Mouse (Mus musculus) kidney, postnatal 0 days (tissue): ENCODE data around the gene Tuba1c. TPM values are rescaled to one million over a fixed set of nuclear protein-coding genes. Genes with fewer than 3 reads are reported as not detected.
A peak's percentile ranks its signal among the peaks of the same experiment; 100 is the strongest.

Experiments
- ATAC-seq: fragments of 200-750 bp; cut with Nextera tagmentation; replicated peaks from 2 replicates; pipeline ENCODE4 v1.8.0; 2017; ENCODE audit warnings: low read depth, moderate number of reproducible peaks, moderate TSS enrichment, moderate library complexity; ENCODE audit not compliant: low FRiP score
- DNase-seq: peaks from one replicate; pipeline ENCODE4 v3.0.0-alpha.2; 2016; ENCODE audit warnings: low spot score
- H3K27ac ChIP-seq: fragments of 300-500 bp; sonication (generic); 2 replicates; pipeline ENCODE4 v1.5.1; 2014; ENCODE audit warnings: mild to moderate bottlenecking
- H3K27me3 ChIP-seq: fragments of 300-500 bp; sonication (generic); 2 replicates; pipeline ENCODE4 v1.6.1; 2014; ENCODE audit warnings: low read length, mixed read lengths; ENCODE audit not compliant: insufficient read depth
- H3K36me3 ChIP-seq: fragments of 300-500 bp; sonication (generic); 2 replicates; pipeline ENCODE4 v1.6.1; 2014; ENCODE audit warnings: low read length, mixed read lengths; ENCODE audit not compliant: insufficient read depth
- H3K4me1 ChIP-seq: fragments of 300-500 bp; sonication (generic); replicated peaks from 2 replicates; pipeline ENCODE4 v1.6.1; 2014; ENCODE audit warnings: antibody characterized with exemption, low read length, mixed read lengths; ENCODE audit not compliant: insufficient read depth
- H3K4me2 ChIP-seq: fragments of 300-500 bp; sonication (generic); 2 replicates; pipeline ENCODE4 v1.6.1; 2014; ENCODE audit warnings: mild to moderate bottlenecking, low read length, moderate library complexity, mixed read lengths
- H3K4me3 ChIP-seq: fragments of 300-500 bp; sonication (generic); replicated peaks from 2 replicates; pipeline ENCODE4 v1.5.1; 2014; ENCODE audit warnings: low read depth, low read length
- H3K9ac ChIP-seq: fragments of 300-500 bp; sonication (generic); 2 replicates; pipeline ENCODE4 v1.6.1; 2014; ENCODE audit warnings: low read depth, low read length
- H3K9me3 ChIP-seq: fragments of 300-500 bp; sonication (generic); replicated peaks from 2 replicates; pipeline ENCODE4 v1.6.1; 2016; ENCODE audit warnings: low read length, inconsistent platforms, mixed read lengths
- CTCF ChIP-seq: IDR thresholded peaks from 2 replicates; pipeline ENCODE4 v1.5.1; 2016; ENCODE audit warnings: antibody characterized with exemption, low read depth, mild to moderate bottlenecking, moderate library complexity
- WGBS: fragments of 180-500 bp; shearing (Covaris S2); extraction: QIAGEN DNeasy Blood & Tissue Kit; methylation state at CpG from one replicate; pipeline ENCODE4 v1.1.7; 2014; 5-methylcytosine and 5-hydroxymethylcytosine counted together
- polyA plus RNA-seq: library from polyadenylated mRNA; unstranded; fragments of >200 nt; fragmentation: Nextera tagmentation; extraction: Ambion mirVana; gene quantifications from 2 replicates; pipeline ENCODE4 v1.2.1, GENCODE M21; 2015

The Tuba1c gene
- polyA plus RNA-seq, 1 experiment from 2014 or later, result 170 TPM

- peak overlapping the region; percentile 76 for H3K27ac ChIP-seq
- no peak overlapping the region for H3K9ac ChIP-seq
- H3K9me3 ChIP-seq, result no peaks in the 10 kb centered on the region
- WGBS, result 65% methylated on average over 7 of the region's 7 CpGs
- no peak for TF ChIP-seq CTCF
- peak overlapping the region; percentile 73; the same call in 1 of the 2 replicates for H3K4me2 ChIP-seq
- peaks cover 26% of the 10 kb centered on the region for H3K4me1 ChIP-seq
- no peaks in the 10 kb centered on the region for H3K27me3 ChIP-seq
- no peak overlapping the region for H3K4me3 ChIP-seq
- peaks cover 25% of the 10 kb centered on the region; the same call in 1 of the 2 replicates for H3K36me3 ChIP-seq
- ATAC-seq, result no peak
- no peak for DNase-seq
Observed at GRCm38 (mm10) chr15:99033498-99034270, 4.0 kb downstream of the Tuba1c start.

DNA sequence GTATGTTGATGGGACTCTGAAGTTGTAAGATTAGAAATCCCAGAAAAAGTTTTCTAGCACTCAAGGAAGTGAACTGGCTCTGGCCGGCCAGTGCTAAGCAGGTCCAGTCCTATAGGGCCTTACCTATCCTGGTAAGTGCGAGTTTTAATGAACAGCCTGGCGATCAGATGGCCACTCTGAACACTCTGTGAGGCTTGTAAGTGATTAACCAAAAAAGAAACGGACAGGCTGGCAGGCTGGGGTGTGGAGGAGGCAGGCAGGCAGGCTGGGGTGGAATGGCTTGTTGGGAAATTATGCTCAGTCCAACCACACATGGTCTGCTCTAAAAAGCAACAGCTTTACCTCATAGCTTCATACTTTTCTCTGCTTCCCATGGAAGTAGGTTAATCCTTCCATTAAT, 5.7 kb downstream of the Tuba1c start:
- Histone ChIP-seq H3K27me3 (no peaks in the 10 kb centered on the region), H3K4me2 (no peak overlapping the region), H3K4me3 (no peak overlapping the region), H3K36me3 (peaks cover 25% of the 10 kb centered on the region; the same call in 1 of the 2 replicates), H3K4me1 (peaks cover 21% of the 10 kb centered on the region), H3K9ac (0 out of 2 replicates have a peak overlapping the region, but pooled peaks have one; percentile 3), H3K9me3 (no peaks in the 10 kb centered on the region), H3K27ac (no peak overlapping the region)
- no peak; the same call in 1 of the 2 replicates for ATAC-seq
- no peak for TF ChIP-seq CTCF
- no peak for DNase-seq
- 60% methylated on average over 4 of the region's 4 CpGs for WGBS

DNA sequence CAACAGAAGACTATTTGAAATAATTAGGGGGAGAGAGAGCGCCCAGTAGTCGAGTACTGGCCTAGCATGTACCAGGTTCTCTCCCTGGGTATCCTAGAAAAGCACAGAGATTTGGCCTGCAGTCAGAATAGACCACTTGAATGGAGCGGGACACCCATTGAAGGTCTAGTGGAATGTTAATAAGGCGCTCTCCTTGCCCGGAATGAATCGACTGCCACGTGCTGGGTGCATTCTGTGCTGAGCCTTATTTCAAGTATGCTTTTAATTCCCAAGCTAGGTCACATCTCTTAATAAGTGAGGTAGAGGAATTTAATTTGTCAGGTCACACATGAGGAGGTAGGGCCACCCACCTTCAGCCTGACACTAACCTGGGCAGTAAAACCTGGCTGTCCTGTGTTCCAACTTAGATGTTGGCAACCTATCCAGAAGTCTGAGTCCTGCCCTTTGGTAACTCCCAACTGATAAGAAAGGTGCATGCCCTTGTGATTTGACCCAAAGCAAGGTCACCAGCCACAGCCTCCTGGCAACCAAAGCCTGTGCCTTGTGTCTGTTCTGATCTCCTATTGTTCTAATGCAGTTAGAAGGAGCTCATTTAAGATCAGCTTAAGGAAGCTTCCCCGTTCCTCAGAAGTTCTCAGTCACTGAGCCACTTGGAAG, 6.7 kb downstream of the Tuba1c start:
- no peak; the same call in 1 of the 2 replicates for ATAC-seq
- no peak for DNase-seq
- no peaks in the 10 kb centered on the region for H3K9me3 ChIP-seq
- H3K4me1 ChIP-seq, result peaks cover 27% of the 10 kb centered on the region
- no peak for TF ChIP-seq CTCF
- H3K27ac ChIP-seq, result no peak overlapping the region
- no peak overlapping the region for H3K4me2 ChIP-seq
- WGBS, result 86% methylated on average over 8 of the region's 8 CpGs
- peaks cover 25% of the 10 kb centered on the region; the same call in 1 of the 2 replicates for H3K36me3 ChIP-seq
- no peak overlapping the region for H3K9ac ChIP-seq
- no peak overlapping the region for H3K4me3 ChIP-seq
- no peaks in the 10 kb centered on the region for H3K27me3 ChIP-seq

DNA sequence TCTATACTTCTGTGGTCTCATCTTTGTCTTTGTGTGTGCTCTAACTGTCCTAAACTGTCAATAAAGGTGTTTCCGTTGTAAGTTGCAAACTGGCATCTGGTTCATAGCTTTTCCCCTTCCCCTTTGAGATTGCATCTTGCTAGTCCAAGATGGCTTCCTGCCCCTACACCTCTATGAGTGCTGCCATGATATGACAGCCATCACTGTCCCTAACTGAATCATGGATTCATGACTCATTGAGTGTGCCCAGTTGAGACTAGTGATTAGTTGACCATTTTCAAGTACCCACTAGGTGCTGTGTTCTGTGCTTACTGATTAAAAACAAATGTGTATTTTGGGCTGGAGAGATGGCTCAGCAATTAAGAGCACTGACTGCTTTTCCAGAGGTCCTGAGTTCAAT, 8.3 kb downstream of the Tuba1c start:
- Histone ChIP-seq H3K27me3 (no peaks in the 10 kb centered on the region), H3K4me2 (no peak overlapping the region), H3K27ac (no peak overlapping the region), H3K9me3 (no peaks in the 10 kb centered on the region), H3K36me3 (peaks cover 25% of the 10 kb centered on the region; the same call in 1 of the 2 replicates), H3K4me1 (peaks cover 13% of the 10 kb centered on the region; the same call in 1 of the 2 replicates), H3K4me3 (no peak overlapping the region), H3K9ac (no peak overlapping the region)
- no peak for TF ChIP-seq CTCF
- DNase-seq, result no peak
- 94% methylated on average over 1 of the region's 1 CpGs for WGBS
- no peak for ATAC-seq

- Histone ChIP-seq H3K4me1 (0 out of 2 replicates have a peak, but pooled peaks cover 7% of the 10 kb centered on the region), H3K27ac (no peak overlapping the region), H3K4me2 (no peak overlapping the region), H3K9ac (no peak overlapping the region), H3K36me3 (peaks cover 25% of the 10 kb centered on the region; the same call in 1 of the 2 replicates), H3K27me3 (no peaks in the 10 kb centered on the region), H3K9me3 (no peaks in the 10 kb centered on the region), H3K4me3 (no peak overlapping the region)
- 93% methylated on average over 5 of the region's 5 CpGs for WGBS
- no peak for TF ChIP-seq CTCF
- no peak for ATAC-seq
- no peak for DNase-seq
Observed at GRCm38 (mm10) chr15:99038797-99039196, 9.1 kb downstream of the Tuba1c start.

DNA sequence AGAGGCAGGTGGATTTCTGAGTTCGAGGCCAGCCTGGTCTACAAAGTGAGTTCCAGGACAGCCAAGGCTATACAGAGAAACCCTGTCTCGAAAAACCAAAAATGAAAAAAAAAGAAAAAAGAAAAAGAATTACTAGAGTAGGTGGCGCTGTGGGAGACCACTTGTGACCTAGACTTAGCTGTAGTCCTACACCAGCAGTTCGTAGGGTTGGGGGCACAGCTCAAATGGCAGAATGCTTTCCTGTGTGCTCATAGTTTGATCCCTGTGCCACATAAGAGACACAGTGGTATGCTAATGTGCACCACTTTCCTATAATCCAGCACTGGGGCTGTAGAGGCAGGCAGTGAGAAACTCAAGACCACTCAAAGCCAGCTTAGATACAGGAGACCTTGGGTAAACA, 9.6 kb downstream of the Tuba1c start:
- peaks cover 25% of the 10 kb centered on the region; the same call in 1 of the 2 replicates for H3K36me3 ChIP-seq
- H3K27ac ChIP-seq, result no peak overlapping the region
- H3K9ac ChIP-seq, result no peak overlapping the region
- no peak overlapping the region for H3K4me2 ChIP-seq
- ATAC-seq (no peak), DNase-seq (no peak)
- TF ChIP-seq CTCF, result no peak
- no peaks in the 10 kb centered on the region for H3K9me3 ChIP-seq
- no peaks in the 10 kb centered on the region for H3K27me3 ChIP-seq
- H3K4me1 ChIP-seq, result 0 out of 2 replicates have a peak, but pooled peaks cover 7% of the 10 kb centered on the region
- WGBS, result 80% methylated on average over 4 of the region's 4 CpGs
- H3K4me3 ChIP-seq, result no peak overlapping the region
